Mouse (Mus musculus) forebrain, embryonic 15.5 days (tissue): Measurements from ENCODE around the gene Prpf3. TPM values are rescaled to one million over a fixed set of nuclear protein-coding genes. Genes with fewer than 3 reads are reported as not detected.
"Not testable (repeated sequence)": the region's sequence is repeated elsewhere in the genome, so short reads cannot be mapped to it uniquely, and the experiment has no call there.

Experiments used
- ATAC-seq: fragments of 200-750 bp; cut with Nextera tagmentation; replicated peaks from 2 replicates; pipeline ENCODE4 v1.8.0; 2017; ENCODE audit warnings: mild to moderate bottlenecking, moderate TSS enrichment, moderate library complexity
- H3K27ac ChIP-seq: fragments of 300-500 bp; sonication (generic); replicated peaks from 2 replicates; pipeline ENCODE4 v1.5.1; 2015; ENCODE audit warnings: mild to moderate bottlenecking, inconsistent platforms
- H3K27me3 ChIP-seq: fragments of 300-500 bp; sonication (generic); 2 replicates; pipeline ENCODE4 v1.6.1; 2015; ENCODE audit warnings: inconsistent platforms
- H3K36me3 ChIP-seq: fragments of 300-500 bp; sonication (generic); 2 replicates; pipeline ENCODE4 v1.6.1; 2015; ENCODE audit warnings: mild to moderate bottlenecking, inconsistent platforms
- H3K4me1 ChIP-seq: fragments of 300-500 bp; sonication (generic); 2 replicates; pipeline ENCODE4 v1.6.1; 2015; ENCODE audit warnings: inconsistent platforms
- H3K4me2 ChIP-seq: fragments of 300-500 bp; sonication (generic); replicated peaks from 2 replicates; pipeline ENCODE4 v1.6.1; 2015; ENCODE audit warnings: mild to moderate bottlenecking, inconsistent platforms
- H3K4me3 ChIP-seq: fragments of 300-500 bp; sonication (generic); 2 replicates; pipeline ENCODE4 v1.5.1; 2015; ENCODE audit warnings: mild to moderate bottlenecking, inconsistent platforms
- H3K9ac ChIP-seq: fragments of 300-500 bp; sonication (generic); replicated peaks from 2 replicates; pipeline ENCODE4 v1.6.1; 2015; ENCODE audit warnings: mild to moderate bottlenecking, inconsistent platforms
- H3K9me3 ChIP-seq: fragments of 300-500 bp; sonication (generic); 2 replicates; pipeline ENCODE4 v1.6.1; 2016; ENCODE audit warnings: inconsistent platforms
- WGBS: fragments of 180-500 bp; shearing (Covaris S2); methylation state at CpG from one replicate; pipeline ENCODE4 v1.1.7; 2015; ENCODE audit warnings: mixed read lengths; 5-methylcytosine and 5-hydroxymethylcytosine counted together
- polyA plus RNA-seq: library from polyadenylated mRNA; unstranded; fragments of >200 nt; fragmentation: Nextera tagmentation; extraction: Ambion mirVana; gene quantifications from 2 replicates; pipeline ENCODE4 v1.2.1, GENCODE M21; 2015

Gene Prpf3
- polyA plus RNA-seq, 1 experiment from 2014 or later: 43.0 TPM

- 0% methylated on average over 33 of the region's 33 CpGs for WGBS
- H3K4me2 ChIP-seq: peak within 1 kb of the TSS; percentile 54
- H3K4me3 ChIP-seq: peak within 1 kb of the TSS; percentile 57
- H3K27me3 ChIP-seq: no peaks in the 10 kb centered on the region
- peak; percentile 93 for ATAC-seq
- peaks cover 16% of the 10 kb centered on the region; the same call in 1 of the 2 replicates for H3K36me3 ChIP-seq
- no peaks in the 10 kb centered on the region for H3K9me3 ChIP-seq
- H3K27ac ChIP-seq: peak within 1 kb of the TSS; percentile 69
- peaks cover 17% of the 10 kb centered on the region for H3K4me1 ChIP-seq
- peak within 1 kb of the TSS; percentile 70 for H3K9ac ChIP-seq
Observed at GRCm38 (mm10) chr3:95871392-95871867, 15.7 kb upstream of the Prpf3 start, which contains the start of gene Mrps21. Gene Mrps21 (minus strand): TSS chr3:95871519.

GRCm38 (mm10) chr3:95870976-95871375 lies 15.3 kb upstream of the Prpf3 start:
- Histone ChIP-seq H3K27me3 (no peaks in the 10 kb centered on the region), H3K9ac (peak overlapping the region; percentile 70), H3K4me2 (peak overlapping the region; percentile 54), H3K4me1 (peaks cover 17% of the 10 kb centered on the region), H3K27ac (peak overlapping the region; percentile 69), H3K4me3 (peak overlapping the region; percentile 57), H3K9me3 (no peaks in the 10 kb centered on the region), H3K36me3 (peaks cover 16% of the 10 kb centered on the region; the same call in 1 of the 2 replicates)
- WGBS: 7% methylated on average over 15 of the region's 15 CpGs
- ATAC-seq: peak; percentile 18; the same call in 1 of the 2 replicates

- peaks cover 28% of the 10 kb centered on the region; the same call in 1 of the 2 replicates for H3K36me3 ChIP-seq
- H3K27ac ChIP-seq: no peak overlapping the region
- no peak overlapping the region for H3K4me3 ChIP-seq
- no peak overlapping the region for H3K9ac ChIP-seq
- ATAC-seq: no peak
- H3K4me2 ChIP-seq: no peak overlapping the region
- peaks cover 14% of the 10 kb centered on the region for H3K4me1 ChIP-seq
- H3K9me3 ChIP-seq: no peaks in the 10 kb centered on the region
- WGBS: 92% methylated on average over 2 of the region's 2 CpGs
- no peaks in the 10 kb centered on the region for H3K27me3 ChIP-seq
Observed at GRCm38 (mm10) chr3:95867408-95867807, 11.7 kb upstream of the Prpf3 start.

GRCm38 (mm10) chr3:95866071-95866470 lies 10.4 kb upstream of the Prpf3 start:
- peaks cover 31% of the 10 kb centered on the region; the same call in 1 of the 2 replicates for H3K36me3 ChIP-seq
- WGBS: 92% methylated on average over 5 of the region's 5 CpGs
- H3K27me3 ChIP-seq: no peaks in the 10 kb centered on the region
- H3K4me2 ChIP-seq: no peak overlapping the region
- peaks cover 8% of the 10 kb centered on the region for H3K4me1 ChIP-seq
- no peak overlapping the region for H3K9ac ChIP-seq
- no peaks in the 10 kb centered on the region for H3K9me3 ChIP-seq
- no peak overlapping the region for H3K4me3 ChIP-seq
- ATAC-seq: no peak
- H3K27ac ChIP-seq: no peak overlapping the region

- WGBS: 91% methylated on average over 20 of the region's 20 CpGs
- Histone ChIP-seq H3K36me3 (peaks cover 31% of the 10 kb centered on the region; the same call in 1 of the 2 replicates), H3K9ac (no peak overlapping the region), H3K27ac (no peak overlapping the region), H3K4me3 (no peak overlapping the region), H3K9me3 (no peaks in the 10 kb centered on the region), H3K4me2 (no peak overlapping the region), H3K27me3 (no peaks in the 10 kb centered on the region), H3K4me1 (peaks cover 5% of the 10 kb centered on the region)
- no peak for ATAC-seq
Observed at GRCm38 (mm10) chr3:95865571-95865970, 9.9 kb upstream of the Prpf3 start.

- no peak overlapping the region for H3K4me2 ChIP-seq
- H3K9ac ChIP-seq: no peak overlapping the region
- H3K4me1 ChIP-seq: no peaks in the 10 kb centered on the region
- no peak overlapping the region for H3K27ac ChIP-seq
- no peak for ATAC-seq
- 93% methylated on average over 5 of the region's 5 CpGs for WGBS
- H3K27me3 ChIP-seq: no peaks in the 10 kb centered on the region
- no peak overlapping the region for H3K4me3 ChIP-seq
- H3K9me3 ChIP-seq: no peaks in the 10 kb centered on the region
- peaks cover 31% of the 10 kb centered on the region; the same call in 1 of the 2 replicates for H3K36me3 ChIP-seq
Observed at GRCm38 (mm10) chr3:95865050-95865449, 9.4 kb upstream of the Prpf3 start.

GRCm38 (mm10) chr3:95863578-95863977 lies 7.9 kb upstream of the Prpf3 start:
- no peak overlapping the region for H3K9ac ChIP-seq
- no peak for ATAC-seq
- no peaks in the 10 kb centered on the region for H3K9me3 ChIP-seq
- H3K4me2 ChIP-seq: no peak overlapping the region
- H3K4me3 ChIP-seq: no peak overlapping the region
- no peak overlapping the region for H3K27ac ChIP-seq
- 76% methylated on average over 7 of the region's 7 CpGs for WGBS
- no peaks in the 10 kb centered on the region for H3K4me1 ChIP-seq
- H3K36me3 ChIP-seq: peaks cover 23% of the 10 kb centered on the region; the same call in 1 of the 2 replicates
- H3K27me3 ChIP-seq: no peaks in the 10 kb centered on the region

- Histone ChIP-seq H3K9me3 (no peaks in the 10 kb centered on the region), H3K4me2 (no peak overlapping the region), H3K4me1 (no peaks in the 10 kb centered on the region), H3K27me3 (no peaks in the 10 kb centered on the region), H3K4me3 (no peak overlapping the region), H3K36me3 (peaks cover 15% of the 10 kb centered on the region; the same call in 1 of the 2 replicates), H3K27ac (no peak overlapping the region), H3K9ac (no peak overlapping the region)
- ATAC-seq: 0 out of 2 replicates have a peak, but pooled peaks have one; percentile 46
- WGBS: 27% methylated on average over 2 of the region's 2 CpGs
Observed at GRCm38 (mm10) chr3:95861796-95862195, 6.1 kb upstream of the Prpf3 start.

GRCm38 (mm10) chr3:95861216-95861615 lies 5.5 kb upstream of the Prpf3 start:
- Histone ChIP-seq H3K9me3 (no peaks in the 10 kb centered on the region), H3K27ac (no peak overlapping the region), H3K4me2 (no peak overlapping the region), H3K27me3 (no peaks in the 10 kb centered on the region), H3K4me3 (no peak overlapping the region), H3K36me3 (peaks cover 15% of the 10 kb centered on the region; the same call in 1 of the 2 replicates), H3K4me1 (peaks cover 4% of the 10 kb centered on the region), H3K9ac (no peak overlapping the region)
- WGBS: 79% methylated on average over 10 of the region's 10 CpGs
- ATAC-seq: no peak

- Histone ChIP-seq H3K4me2 (no peak overlapping the region), H3K27ac (no peak overlapping the region), H3K36me3 (peaks cover 12% of the 10 kb centered on the region; the same call in 1 of the 2 replicates), H3K27me3 (no peaks in the 10 kb centered on the region), H3K9me3 (no peaks in the 10 kb centered on the region), H3K4me3 (no peak overlapping the region), H3K4me1 (peaks cover 7% of the 10 kb centered on the region), H3K9ac (no peak overlapping the region)
- WGBS: 85% methylated on average over 3 of the region's 3 CpGs
- ATAC-seq: no peak
Observed at GRCm38 (mm10) chr3:95860323-95860722, 4.6 kb upstream of the Prpf3 start.

- not testable (repeated sequence) for H3K4me2 ChIP-seq, H3K4me3 ChIP-seq, H3K27me3 ChIP-seq, H3K36me3 ChIP-seq, ATAC-seq, H3K9me3 ChIP-seq, H3K9ac ChIP-seq, H3K27ac ChIP-seq
- peaks cover 18% of the 10 kb centered on the region for H3K4me1 ChIP-seq
- WGBS: 91% methylated on average over 3 of the region's 3 CpGs
Observed at GRCm38 (mm10) chr3:95858278-95858677, 2.6 kb upstream of the Prpf3 start.

GRCm38 (mm10) chr3:95857050-95857449 lies 1.4 kb upstream of the Prpf3 start:
- Histone ChIP-seq H3K4me1 (peaks cover 18% of the 10 kb centered on the region), H3K36me3 (peaks cover 16% of the 10 kb centered on the region)
- WGBS: 72% methylated on average over 1 of the region's 1 CpGs
- H3K9me3 ChIP-seq, ATAC-seq, H3K9ac ChIP-seq, H3K4me3 ChIP-seq, H3K27ac ChIP-seq, H3K4me2 ChIP-seq, H3K27me3 ChIP-seq: not testable (repeated sequence)

- H3K4me2 ChIP-seq: peak overlapping the region; percentile 76
- no peak; the same call in 1 of the 2 replicates for ATAC-seq
- peak overlapping the region; percentile 95 for H3K4me3 ChIP-seq
- WGBS: 25% methylated on average over 7 of the region's 7 CpGs
- H3K27ac ChIP-seq: peak overlapping the region; percentile 72
- peaks cover 21% of the 10 kb centered on the region for H3K36me3 ChIP-seq
- peak overlapping the region; percentile 87 for H3K9ac ChIP-seq
- no peaks in the 10 kb centered on the region for H3K27me3 ChIP-seq
- no peaks in the 10 kb centered on the region for H3K9me3 ChIP-seq
- H3K4me1 ChIP-seq: peaks cover 18% of the 10 kb centered on the region
Observed at GRCm38 (mm10) chr3:95856115-95856514, 430 bp upstream of the Prpf3 start.
